Mouse (Mus musculus) heart, adult 2 months (tissue): ENCODE results near the gene Etv5.

Experiments
- CTCF ChIP-seq: fragments of 200-600 bp; IDR thresholded peaks from 2 replicates; pipeline ENCODE4 v1.8.1; 2022; ENCODE audit warnings: antibody characterized with exemption, mild to moderate bottlenecking, moderate library complexity
- POLR2A ChIP-seq: fragments of 200-500 bp; IDR thresholded peaks from 2 replicates; pipeline ENCODE4 v1.6.1; 2011; ENCODE audit warnings: mild to moderate bottlenecking, low read depth, low read length, control low read depth; ENCODE audit not compliant: insufficient read depth

- TF ChIP-seq CTCF (no peak), POLR2A (no peak)
Observed at GRCm38 (mm10) chr16:22351194-22351593, 88.3 kb downstream of the Etv5 start.
